24 mouse cellular contexts compared by ENCODE assay signal in genomic region chr3:50867105-50867504, GRCm38 (mm10).
DNase-seq lines count a peak whose midpoint lies in the region; ATAC-seq and TF ChIP-seq lines count a peak whose summit lies in the region.
"Had no signal": no experiment of that assay in that cellular context is flagged by ENCODE, and none has a peak within 500 bp of the region (broad histone marks: within the 10 kb centered on the region; RNA-seq: fewer than 3 reads in every experiment).

No protein-coding gene starts in this region.

- intact Hi-C loops in heart, postnatal 25 days (cut with DNase I): no loop called here
- intact Hi-C loops in left cerebral cortex, postnatal 25 days (cut with DNase I): no loop called here

- H3K4me1 ChIP-seq in intestine, embryonic 15.5 days (replicated peaks): no peaks in the 10 kb centered on the region
- no peaks in the 10 kb centered on the region for H3K4me1 ChIP-seq in intestine, postnatal 0 days (replicated peaks; ENCODE audit: control insufficient read depth, insufficient read depth, low read length)
- H3K4me1 ChIP-seq: embryonic facial prominence, embryonic 10.5 days; embryonic facial prominence, embryonic 12.5 days; forebrain, embryonic 13.5 days; forebrain, embryonic 15.5 days had no signal

- no peak overlapping the region for H3K4me2 ChIP-seq in intestine, embryonic 15.5 days (replicated peaks)
- H3K4me2 ChIP-seq in intestine, postnatal 0 days (replicated peaks; ENCODE audit: low read depth): no peak overlapping the region
- H3K4me2 ChIP-seq: embryonic facial prominence, embryonic 12.5 days; forebrain, embryonic 13.5 days; forebrain, embryonic 15.5 days had no signal

- no peaks in the 10 kb centered on the region for H3K27me3 ChIP-seq in intestine, embryonic 15.5 days (replicated peaks)
- H3K27me3 ChIP-seq in intestine, postnatal 0 days (replicated peaks; ENCODE audit: control insufficient read depth, insufficient read depth, low read length): no peaks in the 10 kb centered on the region
- H3K27me3 ChIP-seq: CH12.LX; embryonic facial prominence, embryonic 12.5 days; forebrain, embryonic 13.5 days; forebrain, embryonic 15.5 days; Patski had no signal

- no peaks in the 10 kb centered on the region for H3K36me3 ChIP-seq in intestine, embryonic 15.5 days
- no peaks in the 10 kb centered on the region for H3K36me3 ChIP-seq in intestine, postnatal 0 days (ENCODE audit: control insufficient read depth, insufficient read depth)
- H3K36me3 ChIP-seq: embryonic facial prominence, embryonic 10.5 days; embryonic facial prominence, embryonic 12.5 days; forebrain, embryonic 15.5 days; G1E had no signal

- no peak for TF ChIP-seq CTCF in intestine, postnatal 0 days (IDR thresholded peaks at IDR 0.05; ENCODE audit: low read depth)

- ATAC-seq in intestine, embryonic 15.5 days: peak; percentile 74; the same call in 1 of the 2 replicates
- ATAC-seq in intestine, postnatal 0 days: 0 out of 2 replicates have a peak, but pooled peaks have one; percentile 38
- ATAC-seq: activated CD4-positive, CD25-positive, alpha-beta regulatory T cell, adult 4 months; CD4-positive, CD25-positive, alpha-beta regulatory T cell, adult 4 months; forebrain, embryonic 13.5 days; forebrain, embryonic 15.5 days; Patski had no signal

- no peak overlapping the region for H3K9ac ChIP-seq in intestine, embryonic 15.5 days
- H3K9ac ChIP-seq in intestine, postnatal 0 days (ENCODE audit: low read depth, low read length): no peak overlapping the region
- H3K9ac ChIP-seq: embryonic facial prominence, embryonic 12.5 days; forebrain, embryonic 13.5 days; forebrain, embryonic 15.5 days had no signal

- H3K9me3 ChIP-seq in intestine, embryonic 15.5 days: no peaks in the 10 kb centered on the region
- H3K9me3 ChIP-seq in intestine, postnatal 0 days (ENCODE audit: control insufficient read depth): no peaks in the 10 kb centered on the region
- H3K9me3 ChIP-seq: embryonic facial prominence, embryonic 10.5 days; embryonic facial prominence, embryonic 12.5 days; forebrain, embryonic 13.5 days; forebrain, embryonic 15.5 days; G1E had no signal

- peak; percentile 59 for DNase-seq in heart, adult 11 months
- DNase-seq in heart, postnatal 25 days (ENCODE audit: low spot score): no peak
- no peak for DNase-seq in gastrocnemius, adult 18-20 months (ENCODE audit: low spot score)
- DNase-seq in left cerebral cortex, postnatal 25 days (ENCODE audit: low spot score in 2 of 2): no peak
- DNase-seq: adrenal gland, adult 8-10 months; adrenal gland, postnatal 14 days; adrenal gland, postnatal 36 days; B cell, adult 2 months; cerebellum, adult 11-12 months; cerebellum, adult 2 months; cerebellum, adult 9-10 months; cerebellum, postnatal 10 days; cerebellum, postnatal 25 days had no signal

- 77% methylated on average over 1 of the region's 1 CpGs for WGBS in intestine, embryonic 15.5 days
- 97% methylated on average over 1 of the region's 1 CpGs for WGBS in intestine, postnatal 0 days

- no peak overlapping the region for H3K27ac ChIP-seq in intestine, embryonic 15.5 days
- no peak overlapping the region for H3K27ac ChIP-seq in intestine, postnatal 0 days (ENCODE audit: low read depth, low read length)
- H3K27ac ChIP-seq: embryonic facial prominence, embryonic 10.5 days; embryonic facial prominence, embryonic 12.5 days; forebrain, embryonic 13.5 days; forebrain, embryonic 15.5 days had no signal

- H3K4me3 ChIP-seq in intestine, embryonic 15.5 days (replicated peaks): no peak overlapping the region
- no peak overlapping the region for H3K4me3 ChIP-seq in intestine, postnatal 0 days (ENCODE audit: low read depth, low read length)
- H3K4me3 ChIP-seq: embryonic facial prominence, embryonic 10.5 days; embryonic facial prominence, embryonic 12.5 days; forebrain, embryonic 13.5 days; forebrain, embryonic 15.5 days had no signal
